Mouse (Mus musculus): ENCODE results near the gene Top2a. TPM values are rescaled to one million over a fixed set of nuclear protein-coding genes. Genes with fewer than 3 reads are reported as not detected.

The Top2a gene
- polyA plus RNA-seq, 1 experiment from 2014 or later, result 188 TPM

DNA sequence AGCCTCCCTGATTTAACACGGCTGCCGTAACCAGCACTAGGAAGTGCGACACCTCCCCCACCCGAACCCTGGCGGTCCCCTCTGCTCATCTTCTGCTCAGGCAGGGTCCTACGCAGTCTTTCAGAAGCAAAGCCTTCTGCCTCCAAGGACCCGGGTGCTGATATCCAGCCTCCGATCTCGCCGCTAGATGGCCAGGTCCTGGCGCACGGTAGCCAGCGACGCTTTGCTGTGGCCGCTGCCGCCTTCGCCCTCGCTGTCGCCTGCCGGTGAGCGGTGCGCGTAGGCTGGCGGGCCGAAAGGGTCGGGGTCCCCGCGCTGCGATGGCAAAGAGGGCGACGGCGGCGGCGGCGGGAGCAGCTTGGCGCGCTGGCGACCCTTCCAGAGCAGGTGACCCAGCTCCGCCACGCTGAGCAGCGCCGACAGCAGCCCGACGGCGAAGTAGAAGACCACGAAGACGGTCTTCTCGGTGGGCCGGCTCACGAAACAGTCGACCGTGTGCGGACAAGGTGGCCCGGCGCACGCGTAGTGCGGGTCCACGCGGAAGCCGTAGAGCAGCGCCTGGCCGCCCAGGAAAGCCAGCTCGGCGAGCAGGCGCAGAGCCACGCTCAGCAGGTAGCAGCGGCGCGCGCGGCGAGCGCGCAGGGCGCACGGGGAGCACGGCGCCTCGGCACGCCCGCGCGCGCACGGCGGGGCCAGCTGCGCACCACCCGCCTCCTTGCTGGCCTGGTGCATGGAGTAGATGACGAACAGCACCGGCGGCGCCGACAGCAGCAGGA lies 41.8 kb downstream of the Top2a start:
- H3K4me3 ChIP-seq (replicated peaks; ENCODE audit: low read length), result peak overlapping the region; percentile 50
- no peaks in the 10 kb centered on the region for H3K9me3 ChIP-seq (replicated peaks; ENCODE audit: control insufficient read depth, low read length)
- ATAC-seq (ENCODE audit: insufficient read depth, low FRiP score), result peak; percentile 71
- H3K9ac ChIP-seq (ENCODE audit: low read length), result peak overlapping the region; percentile 65
- H3K4me2 ChIP-seq (ENCODE audit: low read depth, low read length), result peak overlapping the region; percentile 99
- H3K4me1 ChIP-seq (ENCODE audit: control insufficient read depth, insufficient read depth, low read length), result peaks cover 7% of the 10 kb centered on the region; the same call in 1 of the 2 replicates
- no peaks in the 10 kb centered on the region for H3K36me3 ChIP-seq (ENCODE audit: control insufficient read depth, insufficient read depth, low read length)
- under 1% methylated on average over 94 of the region's 94 CpGs for WGBS
- H3K27ac ChIP-seq (ENCODE audit: low read length), result no peak overlapping the region
- H3K27me3 ChIP-seq (ENCODE audit: control insufficient read depth, insufficient read depth, low read length), result 0 out of 2 replicates have a peak, but pooled peaks cover 2% of the 10 kb centered on the region

- Histone ChIP-seq H3K4me2 (ENCODE audit: low read depth, low read length) (peak overlapping the region; percentile 99), H3K4me1 (ENCODE audit: control insufficient read depth, insufficient read depth, low read length) (peaks cover 7% of the 10 kb centered on the region; the same call in 1 of the 2 replicates), H3K4me3 (replicated peaks; ENCODE audit: low read length) (peak overlapping the region; percentile 50), H3K27ac (ENCODE audit: low read length) (no peak overlapping the region), H3K27me3 (ENCODE audit: control insufficient read depth, insufficient read depth, low read length) (0 out of 2 replicates have a peak, but pooled peaks cover 2% of the 10 kb centered on the region), H3K9ac (ENCODE audit: low read length) (peak overlapping the region; percentile 65), H3K9me3 (replicated peaks; ENCODE audit: control insufficient read depth, low read length) (no peaks in the 10 kb centered on the region), H3K36me3 (ENCODE audit: control insufficient read depth, insufficient read depth, low read length) (no peaks in the 10 kb centered on the region)
- 31% methylated on average over 20 of the region's 20 CpGs for WGBS
- ATAC-seq (ENCODE audit: insufficient read depth, low FRiP score), result no peak
Measured at GRCm38 (mm10) chr11:98981289-98981996, 42.5 kb downstream of the Top2a start.

DNA sequence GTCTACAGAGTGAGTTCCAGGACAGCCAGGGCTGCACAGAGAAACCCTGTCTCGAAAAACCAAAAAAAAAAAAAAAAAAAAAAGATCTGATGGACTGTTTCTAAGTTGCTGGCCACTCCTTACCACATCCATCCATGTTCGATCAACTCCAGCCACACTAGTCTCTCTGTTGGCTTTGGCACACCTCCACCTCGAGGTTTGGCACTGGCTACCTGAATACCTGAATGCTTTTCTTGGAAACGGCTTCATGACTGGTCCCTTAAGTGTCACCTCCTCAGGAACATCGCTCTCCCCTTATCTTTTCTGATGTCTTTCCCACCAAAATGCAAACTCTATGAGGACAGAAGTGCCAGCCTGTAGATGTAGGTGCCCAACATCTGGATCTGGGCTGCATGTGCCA lies 44.6 kb downstream of the Top2a start:
- Histone ChIP-seq H3K4me2 (ENCODE audit: low read depth, low read length) (no peak overlapping the region), H3K4me3 (replicated peaks; ENCODE audit: low read length) (no peak overlapping the region), H3K27me3 (ENCODE audit: control insufficient read depth, insufficient read depth, low read length) (0 out of 2 replicates have a peak, but pooled peaks cover 2% of the 10 kb centered on the region), H3K9me3 (replicated peaks; ENCODE audit: control insufficient read depth, low read length) (no peaks in the 10 kb centered on the region), H3K36me3 (ENCODE audit: control insufficient read depth, insufficient read depth, low read length) (no peaks in the 10 kb centered on the region), H3K4me1 (ENCODE audit: control insufficient read depth, insufficient read depth, low read length) (peaks cover 7% of the 10 kb centered on the region; the same call in 1 of the 2 replicates), H3K9ac (ENCODE audit: low read length) (no peak overlapping the region), H3K27ac (ENCODE audit: low read length) (no peak overlapping the region)
- ATAC-seq (ENCODE audit: insufficient read depth, low FRiP score), result no peak
- 74% methylated on average over 4 of the region's 5 CpGs for WGBS

DNA sequence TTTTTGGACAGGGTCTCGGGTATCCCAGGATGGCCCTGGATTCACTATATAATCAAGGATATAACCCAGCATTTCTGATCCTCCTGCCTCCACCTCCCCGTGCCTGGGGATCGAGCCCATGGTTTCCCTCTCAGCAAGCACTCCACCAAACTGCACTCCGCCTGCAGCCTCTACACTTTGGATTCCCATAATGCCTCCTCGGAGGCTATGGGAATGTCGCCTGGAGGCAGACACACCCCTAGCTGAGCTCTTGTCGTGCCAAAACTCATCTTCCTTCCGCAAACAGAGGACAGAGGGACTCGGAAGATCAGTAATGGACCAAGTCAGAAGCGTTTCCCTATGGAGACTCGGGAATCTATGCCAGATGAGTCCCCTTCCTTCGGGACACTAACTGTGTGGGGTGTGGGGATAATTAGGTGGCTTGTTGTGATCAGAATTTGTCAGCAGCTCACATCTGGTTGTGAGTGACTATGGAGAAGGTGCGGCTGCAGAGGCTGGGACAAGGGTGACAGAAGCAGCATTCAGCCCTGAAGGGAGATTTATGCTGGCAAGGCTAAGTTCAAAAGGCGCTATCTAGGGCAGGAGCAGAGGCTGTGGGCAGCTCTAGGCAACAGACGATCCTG lies 45.4 kb downstream of the Top2a start:
- H3K9ac ChIP-seq (ENCODE audit: low read length), result no peak overlapping the region
- peaks cover 7% of the 10 kb centered on the region; the same call in 1 of the 2 replicates for H3K4me1 ChIP-seq (ENCODE audit: control insufficient read depth, insufficient read depth, low read length)

GRCm38 (mm10) chr11:98974871-98975719 lies 48.9 kb downstream of the Top2a start:
- H3K4me2 ChIP-seq (ENCODE audit: low read depth, low read length), result no peak overlapping the region
- peaks cover 14% of the 10 kb centered on the region; the same call in 1 of the 2 replicates for H3K36me3 ChIP-seq (ENCODE audit: control insufficient read depth, insufficient read depth, low read length)
- no peaks in the 10 kb centered on the region for H3K27me3 ChIP-seq (ENCODE audit: control insufficient read depth, insufficient read depth, low read length)
- no peak overlapping the region for H3K27ac ChIP-seq (ENCODE audit: low read length)
- peaks cover 10% of the 10 kb centered on the region for H3K4me1 ChIP-seq (ENCODE audit: control insufficient read depth, insufficient read depth, low read length)
- H3K9ac ChIP-seq (ENCODE audit: low read length), result no peak overlapping the region
- WGBS, result 48% methylated on average over 5 of the region's 5 CpGs
- H3K9me3 ChIP-seq (replicated peaks; ENCODE audit: control insufficient read depth, low read length), result no peaks in the 10 kb centered on the region
- no peak overlapping the region for H3K4me3 ChIP-seq (replicated peaks; ENCODE audit: low read length)
- no peak for ATAC-seq (ENCODE audit: insufficient read depth, low FRiP score)

More for the DNA sequence above, 45.4 kb downstream of the Top2a start:
- no peak overlapping the region for H3K4me2 ChIP-seq (ENCODE audit: low read depth, low read length)
- 60% methylated on average over 15 of the region's 15 CpGs for WGBS
- ATAC-seq (ENCODE audit: insufficient read depth, low FRiP score), result no peak
- H3K36me3 ChIP-seq (ENCODE audit: control insufficient read depth, insufficient read depth, low read length), result no peaks in the 10 kb centered on the region
- 0 out of 2 replicates have a peak, but pooled peaks cover 2% of the 10 kb centered on the region for H3K27me3 ChIP-seq (ENCODE audit: control insufficient read depth, insufficient read depth, low read length)
- H3K9me3 ChIP-seq (replicated peaks; ENCODE audit: control insufficient read depth, low read length), result no peaks in the 10 kb centered on the region
- no peak overlapping the region for H3K27ac ChIP-seq (ENCODE audit: low read length)
- no peak overlapping the region for H3K4me3 ChIP-seq (replicated peaks; ENCODE audit: low read length)

DNA sequence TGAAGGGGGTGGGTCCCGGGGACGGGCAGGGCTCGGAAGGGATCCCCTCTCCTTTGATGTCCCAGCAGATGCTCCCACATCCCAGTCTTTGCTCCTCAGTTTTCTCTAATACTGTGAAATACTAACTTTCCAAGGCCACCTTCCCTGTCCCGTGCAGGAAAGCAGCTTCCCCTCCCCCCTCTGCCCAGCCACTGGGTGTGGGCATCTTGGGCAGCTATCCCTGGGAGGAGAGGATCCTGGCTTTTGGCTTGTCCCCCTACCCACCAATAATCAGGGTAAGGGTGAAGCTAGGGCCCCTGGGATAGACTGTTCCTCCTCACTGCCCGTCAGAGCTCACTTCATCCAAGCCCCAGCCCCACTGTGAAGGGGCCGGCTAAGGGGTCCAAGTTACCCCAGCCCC lies 49.8 kb downstream of the Top2a start:
- Histone ChIP-seq H3K4me2 (ENCODE audit: low read depth, low read length) (no peak overlapping the region), H3K9me3 (replicated peaks; ENCODE audit: control insufficient read depth, low read length) (no peaks in the 10 kb centered on the region), H3K27ac (ENCODE audit: low read length) (no peak overlapping the region), H3K4me3 (replicated peaks; ENCODE audit: low read length) (no peak overlapping the region), H3K36me3 (ENCODE audit: control insufficient read depth, insufficient read depth, low read length) (peaks cover 21% of the 10 kb centered on the region), H3K9ac (ENCODE audit: low read length) (no peak overlapping the region), H3K4me1 (ENCODE audit: control insufficient read depth, insufficient read depth, low read length) (peaks cover 18% of the 10 kb centered on the region), H3K27me3 (ENCODE audit: control insufficient read depth, insufficient read depth, low read length) (no peaks in the 10 kb centered on the region)
- no peak for ATAC-seq (ENCODE audit: insufficient read depth, low FRiP score)
- 82% methylated on average over 6 of the region's 6 CpGs for WGBS

- WGBS, result 81% methylated on average over 14 of the region's 14 CpGs
- no peaks in the 10 kb centered on the region for H3K9me3 ChIP-seq (replicated peaks; ENCODE audit: control insufficient read depth, low read length)
- H3K4me2 ChIP-seq (ENCODE audit: low read depth, low read length), result no peak overlapping the region
- no peaks in the 10 kb centered on the region for H3K27me3 ChIP-seq (ENCODE audit: control insufficient read depth, insufficient read depth, low read length)
- H3K4me1 ChIP-seq (ENCODE audit: control insufficient read depth, insufficient read depth, low read length), result peaks cover 24% of the 10 kb centered on the region
- no peak for ATAC-seq (ENCODE audit: insufficient read depth, low FRiP score)
- H3K9ac ChIP-seq (ENCODE audit: low read length), result no peak overlapping the region
- peaks cover 21% of the 10 kb centered on the region for H3K36me3 ChIP-seq (ENCODE audit: control insufficient read depth, insufficient read depth, low read length)
- H3K27ac ChIP-seq (ENCODE audit: low read length), result no peak overlapping the region
- no peak overlapping the region for H3K4me3 ChIP-seq (replicated peaks; ENCODE audit: low read length)
Measured at GRCm38 (mm10) chr11:98973584-98973983, 50.4 kb downstream of the Top2a start.

DNA sequence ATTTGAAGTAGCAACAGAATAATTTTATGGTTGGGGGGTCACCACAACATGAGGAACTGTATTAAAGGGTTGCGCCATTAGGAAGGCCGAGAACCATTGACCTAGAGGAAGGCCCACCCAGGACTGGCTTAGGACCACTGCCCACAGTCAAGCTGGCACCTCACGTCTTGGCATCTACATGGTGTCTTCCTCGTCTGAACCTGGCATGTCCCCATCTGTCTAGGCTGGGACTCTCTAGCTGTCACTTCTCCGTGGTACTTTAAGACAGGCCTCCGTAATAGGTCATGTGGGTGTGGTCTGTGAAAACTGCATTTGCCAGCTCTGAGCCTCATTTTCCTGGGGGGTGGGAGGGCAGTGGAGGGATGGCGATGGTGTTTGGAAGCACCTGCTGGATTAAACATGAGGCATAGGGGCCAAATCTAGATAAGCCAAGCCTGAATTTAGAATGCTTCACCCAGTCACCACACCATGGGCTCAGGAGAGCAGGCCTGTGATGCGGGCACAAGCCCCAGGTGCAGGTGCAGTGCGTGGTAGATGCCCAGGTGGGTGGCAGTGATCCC lies 51.1 kb downstream of the Top2a start:
- ATAC-seq (ENCODE audit: insufficient read depth, low FRiP score), result no peak
- Histone ChIP-seq H3K4me3 (replicated peaks; ENCODE audit: low read length) (no peak overlapping the region), H3K4me2 (ENCODE audit: low read depth, low read length) (no peak overlapping the region), H3K27ac (ENCODE audit: low read length) (no peak overlapping the region), H3K36me3 (ENCODE audit: control insufficient read depth, insufficient read depth, low read length) (peaks cover 21% of the 10 kb centered on the region), H3K9me3 (replicated peaks; ENCODE audit: control insufficient read depth, low read length) (no peaks in the 10 kb centered on the region), H3K9ac (ENCODE audit: low read length) (no peak overlapping the region), H3K4me1 (ENCODE audit: control insufficient read depth, insufficient read depth, low read length) (peaks cover 31% of the 10 kb centered on the region), H3K27me3 (ENCODE audit: control insufficient read depth, insufficient read depth, low read length) (no peaks in the 10 kb centered on the region)
- WGBS, result 83% methylated on average over 9 of the region's 9 CpGs
